Mouse (Mus musculus): ENCODE results near the gene Lman2. TPM values are rescaled to one million over a fixed set of nuclear protein-coding genes. Genes with fewer than 3 reads are reported as not detected.

Gene Lman2
- polyA plus RNA-seq, 1 experiment = 66.9 TPM

DNA sequence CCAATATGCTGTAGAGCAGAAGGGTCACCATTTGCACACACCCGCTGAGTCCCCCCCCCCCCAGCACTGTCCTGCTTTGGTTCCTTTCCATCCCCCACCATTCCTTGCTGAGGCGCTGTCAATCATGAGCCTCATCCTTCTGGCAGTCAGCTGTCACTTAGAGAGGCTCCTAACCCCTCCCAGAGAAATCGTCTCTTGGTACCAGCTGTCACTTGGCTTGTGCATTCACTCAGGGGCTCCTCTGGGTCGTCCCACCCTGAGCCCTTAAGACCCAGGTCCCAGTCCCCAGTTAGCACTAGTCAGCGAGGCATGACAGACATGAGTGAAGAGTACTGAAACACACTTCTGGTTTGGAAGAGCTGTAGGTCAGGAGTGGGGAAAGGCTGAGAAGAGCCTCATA lies 9.2 kb upstream of the Lman2 start:
- Histone ChIP-seq H3K4me3 (ENCODE audit: insufficient read depth, low read length) (no peak overlapping the region), H3K27ac (ENCODE audit: insufficient read depth, low read length) (no peak overlapping the region), H3K4me1 (ENCODE audit: control insufficient read depth, insufficient read depth, low read length) (no peaks in the 10 kb centered on the region)
- no peak for TF ChIP-seq POLR2A (IDR thresholded peaks at IDR 0.05; ENCODE audit: low read depth, low read length)
- TF ChIP-seq CTCF (IDR thresholded peaks at IDR 0.05; ENCODE audit: borderline replicate concordance, insufficient read depth, low read length) = no peak

DNA sequence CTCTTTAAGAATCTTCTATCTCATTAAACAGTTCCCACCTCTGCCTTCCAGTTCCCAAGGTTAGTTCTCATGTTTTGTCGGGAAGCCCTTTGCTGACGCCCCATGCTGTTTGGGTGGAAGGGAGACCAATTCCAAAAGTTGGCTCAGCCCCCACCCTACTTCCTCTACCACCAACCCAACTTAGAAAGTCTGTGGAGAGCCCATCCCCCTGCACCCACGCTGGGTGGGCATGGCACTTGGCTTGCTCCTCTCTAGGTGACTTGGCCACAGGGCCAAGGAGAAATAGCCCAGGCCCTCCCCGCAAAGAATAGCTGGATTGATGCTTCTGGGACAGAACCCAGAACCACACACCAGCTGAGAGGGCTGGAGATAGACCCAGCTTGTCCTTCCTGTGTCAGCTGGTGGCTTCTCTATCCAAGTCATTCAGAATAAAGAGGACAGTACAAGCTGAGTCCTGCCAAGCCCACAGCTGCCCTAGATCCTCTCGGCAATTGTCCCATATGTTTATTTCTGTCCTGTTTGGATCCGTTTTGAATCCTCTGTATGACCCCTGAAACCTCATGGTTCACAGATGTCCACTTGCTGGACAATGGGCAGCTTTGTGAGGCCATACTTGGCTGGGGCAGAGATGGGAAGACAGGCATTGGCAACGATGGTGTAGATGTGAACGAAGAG lies 8.6 kb upstream of the Lman2 start:
- Histone ChIP-seq H3K4me1 (ENCODE audit: control insufficient read depth, insufficient read depth, low read length) (no peaks in the 10 kb centered on the region), H3K4me3 (ENCODE audit: insufficient read depth, low read length) (no peak overlapping the region), H3K27ac (ENCODE audit: insufficient read depth, low read length) (no peak overlapping the region)
- TF ChIP-seq CTCF (IDR thresholded peaks at IDR 0.05; ENCODE audit: borderline replicate concordance, insufficient read depth, low read length) = no peak
- no peak for TF ChIP-seq POLR2A (IDR thresholded peaks at IDR 0.05; ENCODE audit: low read depth, low read length)

DNA sequence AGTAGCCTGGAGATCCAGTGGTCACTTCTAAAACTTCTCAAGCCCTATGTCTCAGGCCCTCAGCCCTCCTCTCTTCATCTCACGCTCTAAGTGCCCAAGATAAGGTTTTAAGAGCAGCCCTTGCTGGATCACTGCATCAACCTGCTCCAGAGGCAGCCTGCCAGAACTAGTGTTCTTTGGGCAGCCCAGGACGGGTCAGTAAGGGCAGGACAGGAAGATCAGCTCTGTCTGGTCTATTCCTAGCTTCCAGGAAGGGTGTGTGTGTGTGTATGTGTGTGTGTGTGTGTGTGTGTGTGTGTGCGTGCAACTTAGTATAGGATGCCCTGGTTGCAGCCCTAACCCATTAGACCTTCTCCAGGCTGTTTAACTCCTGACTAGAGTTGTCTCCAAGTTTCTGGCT lies 7.7 kb upstream of the Lman2 start:
- no peak for TF ChIP-seq POLR2A (IDR thresholded peaks at IDR 0.05; ENCODE audit: low read depth, low read length)
- no peak for TF ChIP-seq CTCF (IDR thresholded peaks at IDR 0.05; ENCODE audit: borderline replicate concordance, insufficient read depth, low read length)
- Histone ChIP-seq H3K27ac (ENCODE audit: insufficient read depth, low read length) (no peak overlapping the region), H3K4me1 (ENCODE audit: control insufficient read depth, insufficient read depth, low read length) (no peaks in the 10 kb centered on the region), H3K4me3 (ENCODE audit: insufficient read depth, low read length) (no peak overlapping the region)

- Histone ChIP-seq H3K4me1 (ENCODE audit: control insufficient read depth, insufficient read depth, low read length) (no peaks in the 10 kb centered on the region), H3K27ac (ENCODE audit: insufficient read depth, low read length) (no peak within 1 kb of the TSS), H3K4me3 (ENCODE audit: insufficient read depth, low read length) (no peak within 1 kb of the TSS)
- TF ChIP-seq POLR2A (IDR thresholded peaks at IDR 0.05; ENCODE audit: low read depth, low read length) = no peak
- no peak for TF ChIP-seq CTCF (IDR thresholded peaks at IDR 0.05; ENCODE audit: borderline replicate concordance, insufficient read depth, low read length)
These were observed 7.0 kb upstream of the Lman2 start, which contains the start of gene Rgs14 for GRCm38 (mm10) chr13:55369531-55370114. Gene Rgs14 (plus strand): TSS chr13:55369732.

DNA sequence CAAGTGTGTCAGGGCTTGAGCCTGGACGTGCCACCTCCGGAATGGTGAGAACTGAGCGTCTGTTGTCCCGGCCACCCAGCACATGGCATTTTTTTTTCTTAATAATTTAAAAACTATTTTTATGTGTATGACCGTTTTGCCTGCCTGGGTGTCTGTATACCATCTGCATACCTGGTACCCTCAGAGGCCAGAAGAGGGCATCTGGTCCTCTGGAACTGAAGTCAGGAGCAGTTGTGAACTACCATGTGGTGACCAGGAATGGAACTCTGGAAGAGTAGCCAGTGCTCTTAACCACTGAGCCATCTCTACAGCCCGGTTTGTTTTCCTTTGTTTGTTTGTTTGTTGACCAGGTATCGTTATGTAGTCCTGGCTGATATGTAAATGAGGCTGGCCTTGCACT lies 5.8 kb upstream of the Lman2 start:
- Histone ChIP-seq H3K27ac (ENCODE audit: insufficient read depth, low read length) (no peak overlapping the region), H3K4me3 (ENCODE audit: insufficient read depth, low read length) (no peak overlapping the region), H3K4me1 (ENCODE audit: control insufficient read depth, insufficient read depth, low read length) (no peaks in the 10 kb centered on the region)
- no peak for TF ChIP-seq CTCF (IDR thresholded peaks at IDR 0.05; ENCODE audit: borderline replicate concordance, insufficient read depth, low read length)
- no peak for TF ChIP-seq POLR2A (IDR thresholded peaks at IDR 0.05; ENCODE audit: low read depth, low read length)

GRCm38 (mm10) chr13:55361974-55362452 lies 570 bp downstream of the Lman2 start:
- TF ChIP-seq CTCF (IDR thresholded peaks at IDR 0.05; ENCODE audit: borderline replicate concordance, insufficient read depth, low read length) (no peak), POLR2A (IDR thresholded peaks at IDR 0.05; ENCODE audit: low read depth, low read length) (no peak)
- peaks cover 9% of the 10 kb centered on the region for H3K4me1 ChIP-seq (ENCODE audit: control insufficient read depth, insufficient read depth, low read length)

GRCm38 (mm10) chr13:55361145-55361544 lies 1.4 kb downstream of the Lman2 start:
- H3K4me1 ChIP-seq (ENCODE audit: control insufficient read depth, insufficient read depth, low read length) = peaks cover 9% of the 10 kb centered on the region
- H3K4me3 ChIP-seq (ENCODE audit: insufficient read depth, low read length) = peak overlapping the region; percentile 99
- no peak for TF ChIP-seq CTCF (IDR thresholded peaks at IDR 0.05; ENCODE audit: borderline replicate concordance, insufficient read depth, low read length)
- no peak overlapping the region for H3K27ac ChIP-seq (ENCODE audit: insufficient read depth, low read length)

More at GRCm38 (mm10) chr13:55361974-55362452, 570 bp downstream of the Lman2 start:
- Histone ChIP-seq H3K27ac (ENCODE audit: insufficient read depth, low read length) (peak overlapping the region; percentile 65), H3K4me3 (ENCODE audit: insufficient read depth, low read length) (peak overlapping the region; percentile 99)

GRCm38 (mm10) chr13:55346745-55347144 lies 15.8 kb downstream of the Lman2 start:
- Histone ChIP-seq H3K4me3 (ENCODE audit: insufficient read depth, low read length) (no peak overlapping the region), H3K4me1 (ENCODE audit: control insufficient read depth, insufficient read depth, low read length) (no peaks in the 10 kb centered on the region), H3K27ac (ENCODE audit: insufficient read depth, low read length) (no peak overlapping the region)
- TF ChIP-seq CTCF (IDR thresholded peaks at IDR 0.05; ENCODE audit: borderline replicate concordance, insufficient read depth, low read length) = no peak

DNA sequence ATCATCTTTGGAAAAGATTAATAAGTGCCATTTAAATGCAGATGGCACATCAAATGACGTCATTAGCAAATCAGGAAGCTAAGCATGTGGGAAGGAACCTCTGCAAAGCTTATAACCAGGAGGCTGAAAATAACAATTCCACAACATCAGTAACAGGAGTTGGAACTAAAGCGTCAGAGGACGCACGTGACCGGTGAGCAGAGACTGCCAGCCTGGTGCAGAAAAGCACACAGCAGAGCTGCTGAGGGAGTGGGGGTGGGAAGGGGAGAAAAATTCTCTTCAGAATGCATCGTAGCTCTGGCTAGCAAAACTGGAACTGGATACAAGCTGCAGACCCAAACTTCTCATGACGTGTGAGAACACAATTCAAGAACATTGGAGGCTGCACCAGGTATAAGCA lies 18.3 kb downstream of the Lman2 start:
- no peak for TF ChIP-seq CTCF (IDR thresholded peaks at IDR 0.05; ENCODE audit: borderline replicate concordance, insufficient read depth, low read length)
- TF ChIP-seq POLR2A (IDR thresholded peaks at IDR 0.05; ENCODE audit: low read depth, low read length) = no peak
- no peak overlapping the region for H3K27ac ChIP-seq (ENCODE audit: insufficient read depth, low read length)
- no peak overlapping the region for H3K4me3 ChIP-seq (ENCODE audit: insufficient read depth, low read length)
- H3K4me1 ChIP-seq (ENCODE audit: control insufficient read depth, insufficient read depth, low read length) = peaks cover 1% of the 10 kb centered on the region; the same call in 1 of the 2 replicates

- Histone ChIP-seq H3K4me1 (ENCODE audit: control insufficient read depth, insufficient read depth, low read length) (peaks cover 2% of the 10 kb centered on the region; the same call in 1 of the 2 replicates), H3K27ac (ENCODE audit: insufficient read depth, low read length) (no peak overlapping the region)
- TF ChIP-seq POLR2A (IDR thresholded peaks at IDR 0.05; ENCODE audit: low read depth, low read length) (no peak), CTCF (IDR thresholded peaks at IDR 0.05; ENCODE audit: borderline replicate concordance, insufficient read depth, low read length) (no peak)
These were observed 20.1 kb downstream of the Lman2 start for GRCm38 (mm10) chr13:55342469-55342868.

More at GRCm38 (mm10) chr13:55342469-55342868, 20.1 kb downstream of the Lman2 start:
- no peak overlapping the region for H3K4me3 ChIP-seq (ENCODE audit: insufficient read depth, low read length)

Measured in embryonic fibroblast, embryonic 13.5 days (primary cell).